Mouse (Mus musculus) forebrain, postnatal 0 days (tissue): ENCODE data around the gene Pitpnc1. TPM values are rescaled to one million over a fixed set of nuclear protein-coding genes. Genes with fewer than 3 reads are reported as not detected.

Experiments used
- ATAC-seq: fragments of 200-750 bp; cut with Nextera tagmentation; 2 replicates; pipeline ENCODE4 v1.8.0; 2017; ENCODE audit warnings: mild to moderate bottlenecking, moderate library complexity
- DNase-seq: peaks from one replicate; pipeline ENCODE4 v3.0.0-alpha.2; 2015
- H3K27ac ChIP-seq: fragments of 300-500 bp; sonication (generic); 2 replicates; pipeline ENCODE4 v1.5.1; 2014; ENCODE audit warnings: low read depth, mild to moderate bottlenecking, antibody characterized with exemption, low read length, moderate library complexity, mixed read lengths
- H3K27me3 ChIP-seq: fragments of 300-500 bp; sonication (generic); 2 replicates; pipeline ENCODE4 v1.6.1; 2014; ENCODE audit warnings: mild to moderate bottlenecking, low read length, mixed read lengths; ENCODE audit not compliant: insufficient read depth
- H3K36me3 ChIP-seq: fragments of 300-500 bp; sonication (generic); 2 replicates; pipeline ENCODE4 v1.6.1; 2014; ENCODE audit warnings: mild to moderate bottlenecking, moderate library complexity; ENCODE audit not compliant: insufficient read depth
- H3K4me1 ChIP-seq: fragments of 300-500 bp; sonication (generic); 2 replicates; pipeline ENCODE4 v1.6.1; 2014; ENCODE audit warnings: antibody characterized with exemption; ENCODE audit not compliant: insufficient read depth
- H3K4me2 ChIP-seq: fragments of 300-500 bp; sonication (generic); 2 replicates; pipeline ENCODE4 v1.6.1; 2014; ENCODE audit warnings: low read depth, mild to moderate bottlenecking, moderate library complexity
- H3K4me3 ChIP-seq: fragments of 300-500 bp; sonication (generic); 2 replicates; pipeline ENCODE4 v1.5.1; 2014; ENCODE audit warnings: low read depth, low read length, mixed read lengths
- H3K9ac ChIP-seq: fragments of 300-500 bp; sonication (generic); 2 replicates; pipeline ENCODE4 v1.6.1; 2014; ENCODE audit warnings: mild to moderate bottlenecking
- H3K9me3 ChIP-seq: fragments of 300-500 bp; sonication (generic); 2 replicates; pipeline ENCODE4 v1.6.1; 2016; ENCODE audit warnings: low read length
- CTCF ChIP-seq: sonication (generic); IDR thresholded peaks from 2 replicates; pipeline ENCODE4 v1.5.1; 2016; ENCODE audit warnings: antibody characterized with exemption, control low read depth, low read depth
- WGBS: fragments of 180-500 bp; shearing (Covaris S2); extraction: QIAGEN DNeasy Blood & Tissue Kit; methylation state at CpG from one replicate; pipeline ENCODE4 v1.1.7; 2014; 5-methylcytosine and 5-hydroxymethylcytosine counted together
- polyA plus RNA-seq: library from polyadenylated mRNA; unstranded; fragments of >200 nt; fragmentation: Nextera tagmentation; extraction: Ambion mirVana; gene quantifications from 2 replicates; pipeline ENCODE4 v1.2.1, GENCODE M21; 2015
- total RNA-seq: library from RNA; depleted of rRNA; stranded (reverse); fragments of >200 nt; gene quantifications from 2 replicates; pipeline ENCODE4 v1.2.3, GENCODE M21; 2014

Pitpnc1 gene
- total and polyA plus RNA-seq, 2 experiments from 2014 or later: 47.6 to 49.1 TPM

DNA sequence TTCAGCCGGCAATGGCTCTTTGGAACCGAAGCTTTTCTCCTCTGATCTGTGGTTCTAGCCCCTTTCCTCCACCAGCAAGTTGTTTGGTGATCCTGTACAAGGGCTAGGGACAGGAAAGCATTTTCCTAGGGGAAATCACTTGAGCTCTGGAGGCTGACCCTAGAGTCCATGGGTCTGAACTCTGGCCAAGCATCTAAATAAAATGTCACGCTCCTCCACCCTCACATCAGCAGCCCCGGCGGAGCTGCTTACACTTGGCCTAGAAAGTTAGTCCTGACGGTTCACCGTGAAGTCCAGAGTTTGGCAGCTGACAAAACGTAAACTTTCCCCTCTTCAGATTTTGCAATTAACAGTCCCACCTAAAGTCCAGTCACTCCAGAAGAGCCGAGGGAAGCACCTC lies 90.5 kb downstream of the Pitpnc1 start:
- Histone ChIP-seq H3K9me3 (no peaks in the 10 kb centered on the region), H3K9ac (no peak overlapping the region), H3K36me3 (no peaks in the 10 kb centered on the region), H3K4me2 (no peak overlapping the region), H3K27me3 (no peaks in the 10 kb centered on the region), H3K4me3 (no peak overlapping the region), H3K27ac (0 out of 2 replicates have a peak overlapping the region, but pooled peaks have one; percentile 9), H3K4me1 (no peaks in the 10 kb centered on the region)
- no peak for DNase-seq
- no peak for TF ChIP-seq CTCF
- WGBS: 78% methylated on average over 9 of the region's 9 CpGs
- no peak for ATAC-seq

DNA sequence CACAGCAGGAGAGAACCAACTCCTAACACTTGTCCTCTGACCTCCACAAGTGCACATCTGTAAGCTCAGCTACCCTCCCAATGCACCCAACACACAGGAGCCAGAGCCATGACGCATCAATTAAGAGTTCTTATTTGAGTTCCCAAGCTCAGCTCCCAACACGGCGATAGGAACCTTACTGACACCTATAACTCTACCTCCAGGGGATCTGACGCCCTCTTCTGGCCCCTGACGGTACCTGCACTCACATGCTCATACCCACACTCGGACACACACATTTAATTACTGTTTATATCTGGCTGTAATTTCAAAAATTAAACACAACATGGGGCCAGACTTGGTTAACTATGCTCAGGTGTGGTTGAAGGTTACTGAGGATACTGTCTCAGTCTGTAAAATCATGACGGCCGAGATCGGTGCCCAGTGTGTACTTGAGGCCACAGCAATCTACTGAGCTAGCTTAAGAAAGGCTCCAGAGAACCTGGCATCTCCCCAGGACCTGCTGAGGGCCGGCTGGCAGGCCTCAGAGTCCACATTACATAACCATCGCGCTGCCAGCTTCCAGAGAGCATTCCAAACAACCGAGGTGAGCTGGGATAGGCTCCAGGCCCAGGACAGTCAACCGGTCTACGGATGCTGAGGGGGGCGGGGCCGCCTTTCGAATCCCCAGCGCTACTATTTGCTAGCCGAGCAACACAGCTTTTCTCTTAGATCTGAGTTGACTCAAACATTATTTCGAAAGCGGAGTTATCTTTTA lies 91.2 kb downstream of the Pitpnc1 start:
- peak; percentile 32 for TF ChIP-seq CTCF
- Histone ChIP-seq H3K4me3 (no peak overlapping the region), H3K27ac (no peak overlapping the region; the same call in 1 of the 2 replicates), H3K9me3 (no peaks in the 10 kb centered on the region), H3K36me3 (no peaks in the 10 kb centered on the region), H3K4me2 (no peak overlapping the region), H3K4me1 (no peaks in the 10 kb centered on the region), H3K9ac (no peak overlapping the region), H3K27me3 (no peaks in the 10 kb centered on the region)
- ATAC-seq (no peak), DNase-seq (peak; percentile 49)
- 74% methylated on average over 22 of the region's 22 CpGs for WGBS

DNA sequence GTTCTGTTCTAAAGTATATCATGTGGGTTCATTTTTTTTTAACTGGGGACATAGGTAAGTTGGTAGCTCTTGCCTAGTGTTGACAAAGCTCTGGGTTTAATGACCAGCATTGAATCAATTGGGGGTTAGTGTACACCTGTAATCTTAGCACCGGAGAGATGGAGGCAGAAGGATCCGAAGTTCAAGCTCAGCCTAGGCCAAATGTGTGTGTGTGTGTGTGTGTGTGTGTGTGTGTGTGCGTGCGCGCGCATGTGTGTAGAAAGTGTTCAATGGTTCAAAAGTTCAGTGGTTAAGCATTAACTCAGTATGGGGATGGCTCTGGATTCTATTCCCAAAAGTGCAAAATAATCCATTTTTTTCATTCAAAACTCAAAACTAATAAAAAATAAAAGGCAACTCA lies 93.2 kb downstream of the Pitpnc1 start:
- H3K27ac ChIP-seq: no peak overlapping the region
- no peak overlapping the region for H3K4me2 ChIP-seq
- no peaks in the 10 kb centered on the region for H3K9me3 ChIP-seq
- H3K36me3 ChIP-seq: no peaks in the 10 kb centered on the region
- no peak for TF ChIP-seq CTCF
- H3K4me3 ChIP-seq: no peak overlapping the region
- WGBS: 95% methylated on average over 6 of the region's 6 CpGs
- H3K4me1 ChIP-seq: peaks cover 7% of the 10 kb centered on the region
- DNase-seq (no peak), ATAC-seq (no peak)
- H3K27me3 ChIP-seq: no peaks in the 10 kb centered on the region
- no peak overlapping the region for H3K9ac ChIP-seq

DNA sequence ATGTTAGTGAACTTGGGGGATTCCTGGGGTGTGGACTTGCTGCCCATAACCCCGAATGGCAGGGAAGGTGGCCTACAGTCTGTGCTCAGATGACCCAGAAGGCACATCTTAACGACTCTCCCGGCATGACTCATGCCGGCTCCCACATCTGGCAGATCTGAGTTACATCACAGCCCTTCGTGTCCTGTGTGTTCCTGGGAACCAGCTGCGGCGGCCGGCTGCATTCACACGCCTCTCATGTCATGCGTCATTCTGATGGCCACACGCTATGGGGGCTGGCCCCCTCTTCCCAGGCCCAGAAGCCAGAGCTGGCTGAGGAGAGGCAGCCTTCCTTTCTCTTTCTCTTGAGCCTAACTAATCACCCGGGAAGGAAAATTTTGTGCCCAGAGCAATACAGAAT lies 94.2 kb downstream of the Pitpnc1 start:
- no peak overlapping the region for H3K4me3 ChIP-seq
- no peaks in the 10 kb centered on the region for H3K36me3 ChIP-seq
- DNase-seq (no peak), ATAC-seq (peak; percentile 64)
- no peak overlapping the region for H3K9ac ChIP-seq
- WGBS: 58% methylated on average over 12 of the region's 12 CpGs
- no peak overlapping the region for H3K27ac ChIP-seq
- no peak overlapping the region for H3K4me2 ChIP-seq
- no peaks in the 10 kb centered on the region for H3K27me3 ChIP-seq
- H3K4me1 ChIP-seq: peaks cover 8% of the 10 kb centered on the region
- no peaks in the 10 kb centered on the region for H3K9me3 ChIP-seq
- TF ChIP-seq CTCF: no peak

DNA sequence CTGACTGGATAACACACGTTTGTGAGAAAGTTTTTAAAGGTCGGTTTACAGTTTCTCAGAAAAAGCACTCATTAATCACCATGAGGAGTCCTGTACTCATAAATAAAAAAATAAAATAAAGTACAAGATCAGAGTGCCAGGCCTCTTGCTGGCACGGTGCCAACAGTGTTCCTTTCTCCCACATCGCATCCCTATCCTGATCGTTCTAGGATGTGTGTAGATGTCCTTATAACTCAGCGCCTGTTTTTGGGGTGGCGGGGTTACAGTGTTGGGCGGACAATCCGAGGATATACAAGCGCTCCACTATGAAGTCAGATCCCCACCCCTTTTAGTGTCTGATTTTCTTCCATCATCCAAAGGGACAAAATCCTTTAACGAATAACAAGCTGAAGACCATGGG lies 94.7 kb downstream of the Pitpnc1 start:
- no peak overlapping the region for H3K27ac ChIP-seq
- TF ChIP-seq CTCF: no peak
- no peak overlapping the region for H3K9ac ChIP-seq
- no peaks in the 10 kb centered on the region for H3K27me3 ChIP-seq
- no peak overlapping the region for H3K4me2 ChIP-seq
- DNase-seq: no peak
- H3K4me1 ChIP-seq: peaks cover 8% of the 10 kb centered on the region
- H3K4me3 ChIP-seq: no peak overlapping the region
- WGBS: 86% methylated on average over 11 of the region's 11 CpGs
- no peak for ATAC-seq
- H3K36me3 ChIP-seq: no peaks in the 10 kb centered on the region
- H3K9me3 ChIP-seq: no peaks in the 10 kb centered on the region

DNA sequence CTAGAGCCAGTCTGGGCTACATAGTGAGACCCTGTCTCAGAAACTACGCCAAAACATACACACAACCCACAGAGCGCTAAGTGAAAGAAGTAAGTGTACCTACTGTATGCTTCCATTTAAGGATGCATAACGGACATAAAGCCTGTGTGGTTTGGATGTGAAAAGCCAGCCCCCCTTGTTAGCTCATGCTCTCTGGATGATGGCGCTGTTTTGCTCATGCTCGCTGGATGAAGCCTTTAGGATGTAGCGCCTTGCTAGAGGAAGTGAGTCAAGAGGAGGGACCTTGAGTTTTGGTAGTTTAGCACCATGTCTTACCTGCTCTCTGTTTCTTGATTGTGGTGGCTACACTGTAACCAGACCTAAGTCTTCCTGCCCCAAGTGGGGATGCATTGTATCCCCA lies 96.9 kb downstream of the Pitpnc1 start:
- Histone ChIP-seq H3K4me1 (peaks cover 8% of the 10 kb centered on the region), H3K27me3 (no peaks in the 10 kb centered on the region), H3K9ac (no peak overlapping the region), H3K9me3 (no peaks in the 10 kb centered on the region), H3K36me3 (no peaks in the 10 kb centered on the region), H3K4me2 (no peak overlapping the region), H3K27ac (no peak overlapping the region), H3K4me3 (no peak overlapping the region)
- 94% methylated on average over 6 of the region's 6 CpGs for WGBS
- ATAC-seq: no peak
- DNase-seq: no peak
- TF ChIP-seq CTCF: no peak

DNA sequence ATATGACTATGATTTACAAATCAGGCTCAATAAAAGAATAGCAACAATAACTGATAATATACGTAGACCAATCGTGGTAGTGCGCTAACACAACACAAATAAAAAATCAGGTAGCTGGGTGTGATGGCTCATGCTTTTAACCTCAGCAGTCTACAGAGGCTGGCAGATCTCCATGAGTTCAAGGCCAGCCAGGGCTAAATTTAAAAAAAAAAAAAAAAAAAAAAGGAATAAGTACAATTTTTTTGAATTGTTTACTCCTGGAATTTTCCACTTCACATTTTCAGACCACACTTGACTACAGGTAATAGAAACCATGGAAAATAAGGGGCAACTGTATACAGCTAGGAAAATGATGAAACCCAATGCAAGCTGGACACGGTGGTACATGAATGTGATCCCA lies 97.3 kb downstream of the Pitpnc1 start:
- WGBS: 89% methylated on average over 4 of the region's 4 CpGs
- no peak for ATAC-seq
- H3K4me2 ChIP-seq: no peak overlapping the region

More for the DNA sequence above, 97.3 kb downstream of the Pitpnc1 start:
- DNase-seq: no peak
- TF ChIP-seq CTCF: no peak
- peak overlapping the region; percentile 62 for H3K27ac ChIP-seq
- H3K36me3 ChIP-seq: no peaks in the 10 kb centered on the region
- no peaks in the 10 kb centered on the region for H3K9me3 ChIP-seq
- peaks cover 8% of the 10 kb centered on the region for H3K4me1 ChIP-seq
- H3K27me3 ChIP-seq: no peaks in the 10 kb centered on the region
- no peak overlapping the region for H3K4me3 ChIP-seq
- no peak overlapping the region for H3K9ac ChIP-seq
